Mouse (Mus musculus): ENCODE results near the gene Sestd1.

GRCm38 (mm10) chr2:77277272-77277671 lies 3.1 kb downstream of the Sestd1 start:
- TF ChIP-seq GATA1 (IDR thresholded peaks at IDR 0.05; ENCODE audit: borderline replicate concordance, low read length) (no peak), CTCF (IDR thresholded peaks at IDR 0.05; ENCODE audit: low read depth, low read length) (no peak)
